In the genomic region with DNA sequence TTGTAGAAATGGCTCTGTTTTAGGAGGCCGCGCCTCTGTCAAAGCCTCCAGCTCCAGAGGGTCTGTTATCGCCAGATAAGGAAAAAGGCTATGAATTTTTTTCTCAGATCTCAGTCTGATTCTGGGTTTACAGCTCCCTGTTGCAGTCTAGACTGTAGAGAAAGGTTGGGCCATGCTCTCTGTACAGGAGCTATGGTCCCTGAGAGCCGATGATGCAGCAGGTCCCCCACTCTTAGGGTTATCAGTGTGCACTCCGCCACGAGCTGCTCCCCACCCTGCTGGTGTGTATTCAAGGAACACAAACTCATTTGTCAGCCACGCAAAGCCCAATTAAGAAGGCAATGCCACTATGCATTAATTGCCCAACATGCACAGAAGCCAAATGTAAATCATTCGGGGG, we compare ENCODE assay signal across 16 mouse cellular contexts.
A peak's percentile ranks its signal among the peaks of the same experiment; 100 is the strongest.
DNase-seq lines count a peak whose midpoint lies in the region; ATAC-seq lines count a peak whose summit lies in the region.
"Had no signal": no experiment of that assay in that cellular context is flagged by ENCODE, and none has a peak within 500 bp of the region (broad histone marks: within the 10 kb centered on the region; RNA-seq: fewer than 3 reads in every experiment).

No protein-coding gene starts in this region.

- H3K4me3 ChIP-seq in liver, embryonic 11.5 days (ENCODE audit: low read depth, low read length): no peak overlapping the region
- no peak overlapping the region for H3K4me3 ChIP-seq in hindbrain, embryonic 12.5 days
- no peak overlapping the region for H3K4me3 ChIP-seq in limb, embryonic 10.5 days
- H3K4me3 ChIP-seq in neural tube, embryonic 14.5 days (ENCODE audit: low read depth, low read length): no peak overlapping the region
- H3K4me3 ChIP-seq: left cerebral cortex, adult 2 months; limb, embryonic 12.5 days had no signal

- intact Hi-C loops in gastrocnemius, postnatal 14 days (cut with DNase I; ENCODE audit: low total_unique reads): no loop called here

- DNase-seq in liver, embryonic 11.5 days (ENCODE audit: low spot score): no peak
- DNase-seq in liver: no peak
- DNase-seq in limb, embryonic 10.5 days (ENCODE audit: low spot score): no peak
- no peak for DNase-seq in right cerebral cortex, postnatal 4 days
- DNase-seq in gastrocnemius, postnatal 14 days: no peak
- DNase-seq: adrenal gland, postnatal 36 days; gastrocnemius, postnatal 25 days; kidney, adult 2 months; kidney, postnatal 14 days; thymus, postnatal 4 days had no signal

- no peaks in the 10 kb centered on the region for H3K4me1 ChIP-seq in liver, embryonic 11.5 days (replicated peaks; ENCODE audit: control insufficient read depth, insufficient read depth, low read length)
- H3K4me1 ChIP-seq in hindbrain, embryonic 12.5 days: peaks cover 42% of the 10 kb centered on the region
- peaks cover 38% of the 10 kb centered on the region for H3K4me1 ChIP-seq in limb, embryonic 10.5 days
- peaks cover 20% of the 10 kb centered on the region for H3K4me1 ChIP-seq in neural tube, embryonic 14.5 days (ENCODE audit: control insufficient read depth, insufficient read depth, low read length)

- H3K9ac ChIP-seq in liver, embryonic 11.5 days (ENCODE audit: low read depth, low read length): no peak overlapping the region
- H3K9ac ChIP-seq in hindbrain, embryonic 12.5 days: no peak overlapping the region
- H3K9ac ChIP-seq in neural tube, embryonic 14.5 days (replicated peaks; ENCODE audit: low read depth, low read length): no peak overlapping the region
- H3K9ac ChIP-seq: limb, embryonic 12.5 days had no signal

- 0 out of 2 replicates have a peak, but pooled peaks have one; percentile 53 for ATAC-seq in liver, embryonic 11.5 days (replicated peaks; ENCODE audit: low FRiP score)
- ATAC-seq in hindbrain, embryonic 12.5 days (ENCODE audit: low FRiP score): peak; percentile 39; the same call in 1 of the 2 replicates
- peak; percentile 32; the same call in 1 of the 2 replicates for ATAC-seq in neural tube, embryonic 14.5 days (ENCODE audit: low read depth)
- ATAC-seq: activated CD4-positive, CD25-positive, alpha-beta regulatory T cell, adult 4 months; Patski had no signal

- no peak overlapping the region for H3K4me2 ChIP-seq in liver, embryonic 11.5 days
- no peak overlapping the region for H3K4me2 ChIP-seq in hindbrain, embryonic 12.5 days (replicated peaks)
- no peak overlapping the region for H3K4me2 ChIP-seq in neural tube, embryonic 14.5 days (ENCODE audit: low read depth, low read length)
- H3K4me2 ChIP-seq: limb, embryonic 12.5 days had no signal

- H3K36me3 ChIP-seq in liver, embryonic 11.5 days (ENCODE audit: control insufficient read depth, insufficient read depth, low read length): no peaks in the 10 kb centered on the region
- no peaks in the 10 kb centered on the region for H3K36me3 ChIP-seq in hindbrain, embryonic 12.5 days
- no peaks in the 10 kb centered on the region for H3K36me3 ChIP-seq in limb, embryonic 10.5 days
- H3K36me3 ChIP-seq in neural tube, embryonic 14.5 days (ENCODE audit: control insufficient read depth, insufficient read depth, low read length): no peaks in the 10 kb centered on the region
- H3K36me3 ChIP-seq: limb, embryonic 12.5 days had no signal

- H3K27ac ChIP-seq in liver, embryonic 11.5 days (ENCODE audit: low read depth, low read length): no peak overlapping the region
- H3K27ac ChIP-seq in hindbrain, embryonic 12.5 days: peak overlapping the region; percentile 76
- H3K27ac ChIP-seq in limb, embryonic 10.5 days: peak overlapping the region; percentile 47; the same call in 1 of the 2 replicates
- peak overlapping the region; percentile 39; the same call in 1 of the 2 replicates for H3K27ac ChIP-seq in neural tube, embryonic 14.5 days (ENCODE audit: low read depth, low read length)
- H3K27ac ChIP-seq: left cerebral cortex, adult 2 months; limb, embryonic 12.5 days had no signal

- H3K9me3 ChIP-seq in liver, embryonic 11.5 days (ENCODE audit: control insufficient read depth, low read length): no peaks in the 10 kb centered on the region
- H3K9me3 ChIP-seq in hindbrain, embryonic 12.5 days (replicated peaks): no peaks in the 10 kb centered on the region
- H3K9me3 ChIP-seq in limb, embryonic 10.5 days (replicated peaks): no peaks in the 10 kb centered on the region
- no peaks in the 10 kb centered on the region for H3K9me3 ChIP-seq in neural tube, embryonic 14.5 days (ENCODE audit: control insufficient read depth, low read length)
- H3K9me3 ChIP-seq: limb, embryonic 12.5 days had no signal

- WGBS in liver, embryonic 11.5 days: 53% methylated on average over 8 of the region's 8 CpGs
- 36% methylated on average over 8 of the region's 8 CpGs for WGBS in hindbrain, embryonic 12.5 days
- 68% methylated on average over 8 of the region's 8 CpGs for WGBS in limb, embryonic 10.5 days
- WGBS in neural tube, embryonic 14.5 days: 24% methylated on average over 8 of the region's 8 CpGs

- H3K27me3 ChIP-seq in liver, embryonic 11.5 days (replicated peaks; ENCODE audit: control insufficient read depth, insufficient read depth, low read length): no peaks in the 10 kb centered on the region
- H3K27me3 ChIP-seq in hindbrain, embryonic 12.5 days: no peaks in the 10 kb centered on the region
- no peaks in the 10 kb centered on the region for H3K27me3 ChIP-seq in limb, embryonic 10.5 days (ENCODE audit: low read depth, poor library complexity, severe bottlenecking)
- H3K27me3 ChIP-seq in neural tube, embryonic 14.5 days (ENCODE audit: control insufficient read depth, insufficient read depth, low read length): no peaks in the 10 kb centered on the region
- H3K27me3 ChIP-seq: limb, embryonic 12.5 days had no signal
